Mouse (Mus musculus) forebrain, embryonic 11.5 days (tissue): Measurements from ENCODE around the gene Abcb8. TPM values are rescaled to one million over a fixed set of nuclear protein-coding genes. Genes with fewer than 3 reads are reported as not detected.
A peak's percentile ranks its signal among the peaks of the same experiment; 100 is the strongest.

Experiments
- ATAC-seq: fragments of 200-750 bp; cut with Nextera tagmentation; replicated peaks from 2 replicates; pipeline ENCODE4 v1.8.0; 2017; ENCODE audit warnings: moderate TSS enrichment; ENCODE audit not compliant: low FRiP score
- DNase-seq: peaks from one replicate; pipeline ENCODE4 v3.0.0-alpha.2; 2017; ENCODE audit warnings: low spot score
- H3K27ac ChIP-seq: fragments of 300-500 bp; sonication (generic); 2 replicates; pipeline ENCODE4 v1.5.1; 2014; ENCODE audit warnings: low read depth, low read length
- H3K27me3 ChIP-seq: fragments of 300-500 bp; sonication (generic); 2 replicates; pipeline ENCODE4 v1.6.1; 2014; ENCODE audit warnings: mild to moderate bottlenecking, low read length, mixed read lengths; ENCODE audit not compliant: control insufficient read depth, insufficient read depth
- H3K36me3 ChIP-seq: fragments of 300-500 bp; sonication (generic); 2 replicates; pipeline ENCODE4 v1.6.1; 2014; ENCODE audit warnings: mild to moderate bottlenecking, low read length, moderate library complexity, mixed read lengths; ENCODE audit not compliant: control insufficient read depth, insufficient read depth
- H3K4me1 ChIP-seq: fragments of 300-500 bp; sonication (generic); replicated peaks from 2 replicates; pipeline ENCODE4 v1.6.1; 2014; ENCODE audit warnings: low read length, mixed read lengths; ENCODE audit not compliant: control insufficient read depth, insufficient read depth
- H3K4me2 ChIP-seq: fragments of 300-500 bp; sonication (generic); 2 replicates; pipeline ENCODE4 v1.6.1; 2014; ENCODE audit warnings: low read depth, mild to moderate bottlenecking, low read length, moderate library complexity, mixed read lengths; ENCODE audit not compliant: severe bottlenecking
- H3K4me3 ChIP-seq: fragments of 300-500 bp; sonication (generic); 2 replicates; pipeline ENCODE4 v1.5.1; 2014; ENCODE audit warnings: low read depth, low read length
- H3K9ac ChIP-seq: fragments of 300-500 bp; sonication (generic); 2 replicates; pipeline ENCODE4 v1.6.1; 2014; ENCODE audit warnings: low read length
- H3K9me3 ChIP-seq: fragments of 300-500 bp; sonication (generic); 2 replicates; pipeline ENCODE4 v1.6.1; 2016; ENCODE audit warnings: low read length, mixed read lengths; ENCODE audit not compliant: control insufficient read depth
- WGBS: fragments of 180-500 bp; shearing (Covaris S2); extraction: QIAGEN DNeasy Blood & Tissue Kit; methylation state at CpG from one replicate; pipeline ENCODE4 v1.1.7; 2014; 5-methylcytosine and 5-hydroxymethylcytosine counted together
- polyA plus RNA-seq: library from polyadenylated mRNA; unstranded; fragments of >200 nt; fragmentation: Nextera tagmentation; extraction: Ambion mirVana; gene quantifications from 2 replicates; pipeline ENCODE4 v1.2.1, GENCODE M21; 2014

The Abcb8 gene
- polyA plus RNA-seq, 1 experiment from 2014 or later: 45.5 TPM

- no peak overlapping the region for H3K9ac ChIP-seq
Observed at GRCm38 (mm10) chr5:24427981-24428402, 34.5 kb downstream of the Abcb8 start.

GRCm38 (mm10) chr5:24428596-24428995, 35.1 kb downstream of the Abcb8 start:
- DNase-seq (no peak), ATAC-seq (no peak)
- H3K4me2 ChIP-seq: no peak overlapping the region
- no peak overlapping the region for H3K4me3 ChIP-seq
- H3K36me3 ChIP-seq: peaks cover 3% of the 10 kb centered on the region; the same call in 1 of the 2 replicates
- H3K4me1 ChIP-seq: peaks cover 35% of the 10 kb centered on the region
- H3K27me3 ChIP-seq: peaks cover 2% of the 10 kb centered on the region; the same call in 1 of the 2 replicates
- no peak overlapping the region for H3K27ac ChIP-seq
- H3K9me3 ChIP-seq: no peaks in the 10 kb centered on the region
- H3K9ac ChIP-seq: no peak overlapping the region
- 14% methylated on average over 8 of the region's 9 CpGs for WGBS

More at GRCm38 (mm10) chr5:24427981-24428402, 34.5 kb downstream of the Abcb8 start:
- Histone ChIP-seq H3K4me1 (peaks cover 35% of the 10 kb centered on the region), H3K27ac (no peak overlapping the region), H3K36me3 (peaks cover 3% of the 10 kb centered on the region; the same call in 1 of the 2 replicates), H3K27me3 (peaks cover 2% of the 10 kb centered on the region; the same call in 1 of the 2 replicates), H3K9me3 (no peaks in the 10 kb centered on the region), H3K4me2 (0 out of 2 replicates have a peak overlapping the region, but pooled peaks have one; percentile 21), H3K4me3 (peak overlapping the region; percentile 7; the same call in 1 of the 2 replicates)
- ATAC-seq: no peak
- no peak for DNase-seq
- WGBS: 4% methylated on average over 15 of the region's 15 CpGs

- no peak overlapping the region for H3K4me2 ChIP-seq
- H3K36me3 ChIP-seq: peaks cover 3% of the 10 kb centered on the region; the same call in 1 of the 2 replicates
- ATAC-seq (no peak), DNase-seq (no peak)
- WGBS: 91% methylated on average over 8 of the region's 8 CpGs
- H3K27me3 ChIP-seq: no peaks in the 10 kb centered on the region
- H3K27ac ChIP-seq: no peak overlapping the region
- no peaks in the 10 kb centered on the region for H3K4me1 ChIP-seq
- no peak overlapping the region for H3K4me3 ChIP-seq
- no peaks in the 10 kb centered on the region for H3K9me3 ChIP-seq
- no peak overlapping the region for H3K9ac ChIP-seq
Observed at GRCm38 (mm10) chr5:24433993-24434392, 40.5 kb downstream of the Abcb8 start.

- H3K27me3 ChIP-seq: no peaks in the 10 kb centered on the region
- no peak overlapping the region for H3K27ac ChIP-seq
- ATAC-seq (no peak), DNase-seq (no peak)
- H3K4me1 ChIP-seq: peaks cover 14% of the 10 kb centered on the region; the same call in 1 of the 2 replicates
- H3K4me3 ChIP-seq: no peak overlapping the region
- H3K4me2 ChIP-seq: no peak overlapping the region
- H3K9ac ChIP-seq: no peak overlapping the region
- WGBS: 93% methylated on average over 8 of the region's 8 CpGs
- H3K36me3 ChIP-seq: peaks cover 3% of the 10 kb centered on the region; the same call in 1 of the 2 replicates
- no peaks in the 10 kb centered on the region for H3K9me3 ChIP-seq
Observed at GRCm38 (mm10) chr5:24441187-24441586, 47.7 kb downstream of the Abcb8 start.

- H3K9me3 ChIP-seq: no peaks in the 10 kb centered on the region
- peaks cover 3% of the 10 kb centered on the region; the same call in 1 of the 2 replicates for H3K36me3 ChIP-seq
- no peak overlapping the region for H3K4me2 ChIP-seq
- H3K4me3 ChIP-seq: no peak overlapping the region
- no peak for DNase-seq
- no peak for ATAC-seq
- H3K27me3 ChIP-seq: no peaks in the 10 kb centered on the region
- H3K9ac ChIP-seq: no peak overlapping the region
- 89% methylated on average over 9 of the region's 9 CpGs for WGBS
- H3K4me1 ChIP-seq: peaks cover 14% of the 10 kb centered on the region; the same call in 1 of the 2 replicates
- H3K27ac ChIP-seq: no peak overlapping the region
Observed at GRCm38 (mm10) chr5:24442029-24442428, 48.6 kb downstream of the Abcb8 start.

- H3K9me3 ChIP-seq: no peaks in the 10 kb centered on the region
- ATAC-seq (no peak), DNase-seq (no peak)
- peaks cover 19% of the 10 kb centered on the region; the same call in 1 of the 2 replicates for H3K4me1 ChIP-seq
- H3K27me3 ChIP-seq: no peaks in the 10 kb centered on the region
- peaks cover 3% of the 10 kb centered on the region; the same call in 1 of the 2 replicates for H3K36me3 ChIP-seq
- H3K4me2 ChIP-seq: no peak overlapping the region
- H3K27ac ChIP-seq: no peak overlapping the region
- H3K4me3 ChIP-seq: no peak overlapping the region
- H3K9ac ChIP-seq: no peak overlapping the region
- WGBS: 97% methylated on average over 7 of the region's 7 CpGs
Observed at GRCm38 (mm10) chr5:24443204-24443603, 49.7 kb downstream of the Abcb8 start.

GRCm38 (mm10) chr5:24443927-24444326, 50.5 kb downstream of the Abcb8 start:
- peak overlapping the region; percentile 87 for H3K4me2 ChIP-seq
- WGBS: 89% methylated on average over 12 of the region's 12 CpGs
- no peaks in the 10 kb centered on the region for H3K9me3 ChIP-seq
- H3K4me3 ChIP-seq: peak overlapping the region; percentile 93
- H3K9ac ChIP-seq: peak overlapping the region; percentile 97
- no peak for DNase-seq
- H3K27ac ChIP-seq: no peak overlapping the region
- H3K27me3 ChIP-seq: no peaks in the 10 kb centered on the region
- peaks cover 19% of the 10 kb centered on the region; the same call in 1 of the 2 replicates for H3K4me1 ChIP-seq
- peaks cover 3% of the 10 kb centered on the region; the same call in 1 of the 2 replicates for H3K36me3 ChIP-seq
- no peak for ATAC-seq

- peaks cover 3% of the 10 kb centered on the region; the same call in 1 of the 2 replicates for H3K36me3 ChIP-seq
- peaks cover 19% of the 10 kb centered on the region; the same call in 1 of the 2 replicates for H3K4me1 ChIP-seq
- peak within 1 kb of the TSS; percentile 93 for H3K4me3 ChIP-seq
- no peaks in the 10 kb centered on the region for H3K9me3 ChIP-seq
- DNase-seq: peak; percentile 96
- H3K4me2 ChIP-seq: peak within 1 kb of the TSS; percentile 87
- under 1% methylated on average over 60 of the region's 60 CpGs for WGBS
- peak; percentile 82 for ATAC-seq
- H3K27ac ChIP-seq: peak within 1 kb of the TSS; percentile 75
- H3K9ac ChIP-seq: peak within 1 kb of the TSS; percentile 97
- no peaks in the 10 kb centered on the region for H3K27me3 ChIP-seq
Observed at GRCm38 (mm10) chr5:24444746-24445427, 51.4 kb downstream of the Abcb8 start, which contains the start of gene Fastk. Fastk (minus strand) TSS chr5:24445287.
